Mouse (Mus musculus) frontal cortex, adult (tissue): ENCODE data around the gene Zfp831.

Experiments
- ATAC-seq: cut with Nextera tagmentation; 2 replicates; pipeline ENCODE4 v1.9.2; 2017; ENCODE audit warnings: mild to moderate bottlenecking, moderate library complexity, mixed read lengths; ENCODE audit not compliant: low TSS enrichment

The Zfp831 gene

DNA sequence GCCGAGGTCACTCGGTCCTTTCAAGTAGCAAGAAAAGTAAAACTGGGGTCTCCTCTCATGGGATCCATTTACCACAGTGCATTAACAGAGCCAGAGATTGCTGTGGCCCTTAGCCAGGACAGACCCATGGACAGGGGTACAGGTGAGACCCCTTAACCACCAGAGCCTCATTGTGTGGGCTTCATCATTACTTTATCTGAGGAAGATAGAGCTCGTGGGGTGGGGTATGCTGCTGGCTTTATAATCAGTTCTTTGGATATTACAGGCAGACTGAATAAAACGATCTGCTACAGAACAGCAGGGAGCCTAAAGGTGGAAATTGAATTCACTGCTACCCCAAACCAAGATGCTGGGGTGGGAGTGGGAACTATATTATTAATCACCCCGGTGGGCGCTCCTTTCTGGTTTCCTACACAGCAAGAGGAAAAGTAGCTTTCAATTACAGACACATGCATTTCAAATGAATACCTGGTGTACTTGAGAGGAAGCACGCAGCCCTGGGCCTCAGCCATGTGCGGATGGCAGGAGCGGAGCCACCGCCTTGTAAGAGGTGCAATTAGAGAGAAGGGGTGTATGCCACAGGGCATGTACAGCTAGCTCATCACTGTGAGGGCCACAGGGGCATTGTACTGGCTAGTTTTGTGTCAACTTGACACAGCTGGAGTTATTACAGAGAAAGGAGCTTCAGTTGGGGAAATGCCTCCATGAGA, 83.9 kb downstream of the Zfp831 start:
- no peak for ATAC-seq

DNA sequence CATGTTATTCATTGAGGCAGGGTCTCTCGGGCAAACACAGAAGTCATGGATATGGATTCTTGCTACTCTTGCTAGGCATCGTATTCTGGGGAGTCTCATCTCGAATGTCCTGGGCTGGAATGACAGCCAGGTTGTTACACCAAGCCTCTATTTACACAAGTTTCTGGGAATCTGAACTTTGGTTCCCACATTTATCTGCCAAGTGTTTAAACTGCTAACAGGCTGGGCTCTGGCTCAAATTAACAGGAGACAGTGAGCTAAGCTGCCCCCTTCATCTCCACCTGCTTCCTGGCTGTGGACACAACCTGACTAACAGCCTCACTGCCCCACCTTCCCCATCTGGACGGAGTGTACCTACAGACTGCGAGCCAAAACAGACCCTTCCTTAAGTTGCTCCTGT, 88.6 kb downstream of the Zfp831 start:
- no peak for ATAC-seq

DNA sequence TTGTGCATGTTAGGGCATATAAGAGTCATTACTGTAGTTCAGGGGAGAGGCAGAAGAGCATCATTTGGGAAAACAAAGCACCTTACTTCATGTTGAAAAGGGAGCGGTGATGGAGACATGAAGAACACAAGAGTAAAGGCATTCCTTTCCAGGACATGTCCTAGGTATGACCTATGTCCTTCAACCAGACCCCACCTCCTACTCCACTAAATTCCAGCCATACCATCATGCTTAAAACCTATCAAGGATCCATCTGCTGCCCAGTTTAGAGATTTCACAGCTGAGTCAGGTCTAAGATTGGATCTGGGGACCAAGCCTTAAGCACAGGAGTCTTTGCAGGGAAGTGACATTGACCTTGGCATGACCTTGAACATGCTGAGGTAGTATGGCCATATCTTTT, 91.9 kb downstream of the Zfp831 start:
- ATAC-seq, result no peak

DNA sequence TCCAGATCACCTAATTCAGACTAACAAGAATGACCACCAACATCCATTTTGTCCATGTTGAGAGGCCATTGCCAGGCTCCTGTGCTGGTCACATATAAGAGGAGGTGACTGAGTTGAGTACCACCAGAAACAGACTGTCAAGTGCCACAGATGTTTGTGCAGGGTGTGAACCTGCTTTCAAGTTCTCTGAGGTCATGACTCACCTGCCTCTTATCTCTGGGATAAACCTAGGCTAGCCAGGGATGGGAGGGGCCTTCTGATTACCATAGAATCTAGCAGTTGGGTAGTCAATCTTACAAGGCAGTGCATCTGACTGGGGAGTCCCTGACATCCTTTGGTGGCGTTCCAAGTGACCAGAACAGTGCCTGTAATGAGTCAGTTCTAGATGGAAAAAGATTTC, 103.8 kb downstream of the Zfp831 start:
- ATAC-seq, result no peak

DNA sequence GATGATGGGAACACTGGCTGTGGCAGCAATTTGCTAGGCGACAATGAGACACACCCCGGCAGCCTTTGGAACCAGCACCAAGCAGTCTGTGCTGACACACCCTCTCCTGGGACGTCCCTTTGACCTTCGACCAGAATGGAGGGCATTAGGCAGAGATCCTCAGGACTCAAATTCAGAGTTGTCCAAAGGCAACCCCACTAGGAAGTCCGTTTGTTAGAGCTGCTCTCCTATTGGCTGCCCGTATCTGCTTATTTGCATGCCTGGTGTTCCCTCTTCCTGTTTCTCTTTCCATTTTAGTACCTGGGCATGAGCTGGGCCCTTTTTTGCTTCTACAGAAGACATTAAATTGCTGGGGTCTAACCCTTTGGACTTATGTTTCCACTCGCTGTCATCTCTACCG, 105.0 kb downstream of the Zfp831 start:
- no peak for ATAC-seq

DNA sequence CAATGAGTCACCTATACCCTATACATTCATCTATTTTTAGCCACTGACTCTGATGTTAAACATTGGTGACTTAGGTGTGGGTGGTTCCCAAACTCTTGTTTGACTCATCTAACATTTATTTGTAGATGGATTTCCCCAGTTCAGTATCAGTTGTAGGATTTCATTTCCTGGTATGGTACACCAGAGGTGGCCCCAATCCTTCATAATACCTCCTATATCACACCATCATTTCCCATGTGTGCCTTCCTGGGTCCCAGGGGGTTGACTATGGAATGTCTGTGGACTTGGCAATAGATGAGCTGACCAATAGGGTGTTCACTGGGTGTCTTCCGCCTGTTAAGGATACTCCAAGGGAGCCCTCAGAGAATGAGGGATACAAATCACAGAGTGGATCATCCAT, 109.9 kb downstream of the Zfp831 start:
- ATAC-seq, result no peak

DNA sequence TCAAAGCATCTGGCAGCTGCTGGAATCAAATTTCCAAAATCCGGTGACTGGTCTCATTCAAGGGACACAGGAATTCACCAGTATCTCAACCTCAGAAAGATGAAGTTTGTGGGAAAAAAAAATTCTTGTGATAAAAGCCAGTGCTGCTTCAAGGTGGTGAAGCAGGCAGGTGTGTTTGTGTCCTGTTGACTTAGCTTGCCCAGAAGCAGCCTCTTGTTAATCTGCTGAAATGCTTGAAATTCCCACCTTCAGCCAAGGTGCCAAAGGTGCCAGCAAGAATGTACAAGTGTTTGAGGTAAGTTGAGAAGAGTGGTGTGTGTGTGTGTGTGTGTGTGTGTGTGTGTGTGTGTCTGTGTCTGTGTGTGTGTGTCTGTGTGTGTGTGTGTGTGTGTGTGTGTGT, 110.9 kb downstream of the Zfp831 start:
- ATAC-seq, result no peak

DNA sequence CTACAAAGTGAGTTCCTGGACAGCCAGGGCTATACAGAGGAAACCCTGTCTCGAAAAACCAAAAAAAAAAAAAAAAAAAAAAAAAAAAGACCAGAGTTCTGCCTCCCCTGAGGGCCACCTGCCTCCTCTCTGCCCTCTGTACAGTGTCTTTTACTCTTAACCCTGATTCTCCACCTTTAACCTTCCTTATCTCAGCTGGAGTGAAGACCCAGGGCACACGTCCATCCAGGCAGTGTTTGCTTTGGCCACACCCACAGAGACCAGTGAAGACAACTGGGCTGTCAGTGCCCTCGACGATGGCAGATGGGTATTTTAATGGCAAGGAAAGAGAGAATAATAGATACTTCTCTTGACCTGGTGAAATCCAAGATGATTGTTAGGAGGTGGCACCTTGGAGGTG, 115.9 kb downstream of the Zfp831 start:
- ATAC-seq, result no peak
